Mouse (Mus musculus) embryonic facial prominence, embryonic 14.5 days (tissue): ENCODE results near the gene Prdx5. TPM values are rescaled to one million over a fixed set of nuclear protein-coding genes. Genes with fewer than 3 reads are reported as not detected.

Experiments
- ATAC-seq: fragments of 200-750 bp; cut with Nextera tagmentation; 2 replicates; pipeline ENCODE4 v1.8.0; 2017; ENCODE audit warnings: low read depth, moderate number of reproducible peaks, moderate TSS enrichment
- DNase-seq: peaks from one replicate; pipeline ENCODE4 v3.0.0-alpha.2; 2015; ENCODE audit warnings: low spot score
- H3K27ac ChIP-seq: fragments of 300-500 bp; sonication (generic); replicated peaks from 2 replicates; pipeline ENCODE4 v1.5.1; 2014; ENCODE audit warnings: low read depth, mild to moderate bottlenecking, low read length, moderate library complexity
- H3K27me3 ChIP-seq: fragments of 300-500 bp; sonication (generic); replicated peaks from 2 replicates; pipeline ENCODE4 v1.6.1; 2014; ENCODE audit warnings: low read length; ENCODE audit not compliant: control insufficient read depth, insufficient read depth
- H3K36me3 ChIP-seq: fragments of 300-500 bp; sonication (generic); 2 replicates; pipeline ENCODE4 v1.6.1; 2014; ENCODE audit warnings: low read length, mixed read lengths; ENCODE audit not compliant: control insufficient read depth, insufficient read depth
- H3K4me1 ChIP-seq: fragments of 300-500 bp; sonication (generic); 2 replicates; pipeline ENCODE4 v1.6.1; 2014; ENCODE audit warnings: antibody characterized with exemption, low read length; ENCODE audit not compliant: control insufficient read depth, insufficient read depth
- H3K4me2 ChIP-seq: fragments of 300-500 bp; sonication (generic); 2 replicates; pipeline ENCODE4 v1.6.1; 2014; ENCODE audit warnings: low read depth, mild to moderate bottlenecking, low read length, moderate library complexity, mixed read lengths
- H3K4me3 ChIP-seq: fragments of 300-500 bp; sonication (generic); 2 replicates; pipeline ENCODE4 v1.5.1; 2014; ENCODE audit warnings: low read depth, mild to moderate bottlenecking, low read length
- H3K9ac ChIP-seq: fragments of 300-500 bp; sonication (generic); 2 replicates; pipeline ENCODE4 v1.6.1; 2014; ENCODE audit warnings: low read depth, mild to moderate bottlenecking, low read length, moderate library complexity, mixed read lengths
- H3K9me3 ChIP-seq: fragments of 300-500 bp; sonication (generic); 2 replicates; pipeline ENCODE4 v1.6.1; 2016; ENCODE audit warnings: low read length; ENCODE audit not compliant: control insufficient read depth
- WGBS: fragments of 180-500 bp; shearing (Covaris S2); extraction: QIAGEN DNeasy Blood & Tissue Kit; methylation state at CpG from one replicate; pipeline ENCODE4 v1.1.7; 2014; 5-methylcytosine and 5-hydroxymethylcytosine counted together
- microRNA-seq: library from miRNA; unstranded; fragments of <30 nt; microRNA quantifications from one replicate; pipeline ENCODE4, GENCODE M21; 2016; ENCODE audit warnings: borderline number of aligned reads
- polyA plus RNA-seq: library from polyadenylated mRNA; unstranded; fragments of >200 nt; fragmentation: Nextera tagmentation; extraction: Ambion mirVana; gene quantifications from 2 replicates; pipeline ENCODE4 v1.2.1, GENCODE M21; 2014

The Prdx5 gene
- polyA plus RNA-seq, 1 experiment from 2014 or later = 243 TPM

DNA sequence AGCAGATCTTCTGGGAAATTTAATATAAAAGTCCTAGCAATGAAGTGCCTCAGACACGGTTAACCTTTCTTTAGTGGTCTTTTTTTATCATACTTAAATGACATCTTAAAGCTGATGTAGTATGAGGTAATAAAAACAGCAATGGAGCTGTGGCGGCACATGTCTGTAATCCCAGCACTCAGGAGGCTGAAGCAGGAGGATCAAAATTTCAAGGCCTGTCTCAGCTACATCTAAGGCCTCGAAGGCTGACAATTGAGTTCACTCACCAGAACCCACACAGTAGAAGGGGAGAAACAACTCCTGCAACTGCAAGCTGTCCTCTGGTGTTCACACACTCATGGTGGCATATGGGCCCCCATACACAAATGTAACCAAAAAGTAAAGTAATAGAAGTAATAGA, 49.9 kb downstream of the Prdx5 start:
- ATAC-seq = no peak
- no peak overlapping the region for H3K4me2 ChIP-seq

DNA sequence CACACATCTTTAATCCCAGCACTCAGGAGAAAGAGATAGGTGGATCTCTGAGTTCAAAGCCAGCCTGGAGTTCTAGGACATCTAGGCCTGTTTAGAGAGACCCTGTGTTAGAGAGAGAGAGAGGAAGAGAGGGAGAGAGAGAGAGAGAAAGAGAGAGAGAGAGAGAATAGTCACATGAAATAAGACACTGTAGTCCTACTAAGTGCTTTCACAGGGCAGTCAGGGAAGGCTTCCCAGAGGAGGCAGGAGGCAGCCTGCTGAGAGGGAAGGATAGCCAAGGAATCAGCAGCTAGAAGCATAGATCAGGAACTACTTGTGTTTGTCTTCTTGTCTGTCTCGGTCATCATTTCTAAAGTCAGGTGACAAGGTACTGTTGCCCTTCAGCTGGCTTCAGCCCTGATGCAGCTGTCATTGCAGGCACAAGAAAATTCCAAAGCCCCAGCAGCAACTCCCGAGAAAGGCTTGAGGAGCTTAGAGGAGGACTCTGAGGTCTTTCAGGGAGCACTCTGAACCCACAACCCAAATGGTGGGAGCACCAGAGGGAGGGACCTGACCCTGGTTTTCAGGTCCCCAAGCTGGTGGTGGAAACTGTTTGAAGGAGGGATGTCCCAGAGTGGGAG, 50.8 kb downstream of the Prdx5 start:
- Histone ChIP-seq H3K9ac (no peak overlapping the region), H3K4me1 (peaks cover 6% of the 10 kb centered on the region; the same call in 1 of the 2 replicates), H3K4me2 (no peak overlapping the region), H3K36me3 (no peaks in the 10 kb centered on the region), H3K27ac (no peak overlapping the region), H3K27me3 (0 out of 2 replicates have a peak, but pooled peaks cover 4% of the 10 kb centered on the region), H3K4me3 (no peak overlapping the region), H3K9me3 (no peaks in the 10 kb centered on the region)
- DNase-seq = no peak
- WGBS = 63% methylated on average over 2 of the region's 2 CpGs
- no peak for ATAC-seq

More for the DNA sequence above, 49.9 kb downstream of the Prdx5 start:
- no peaks in the 10 kb centered on the region for H3K36me3 ChIP-seq
- H3K4me3 ChIP-seq = no peak overlapping the region
- DNase-seq = no peak
- H3K27me3 ChIP-seq = 0 out of 2 replicates have a peak, but pooled peaks cover 4% of the 10 kb centered on the region
- no peak overlapping the region for H3K9ac ChIP-seq
- H3K9me3 ChIP-seq = no peaks in the 10 kb centered on the region
- peaks cover 5% of the 10 kb centered on the region; the same call in 1 of the 2 replicates for H3K4me1 ChIP-seq
- WGBS = 80% methylated on average over 3 of the region's 3 CpGs
- H3K27ac ChIP-seq = no peak overlapping the region

DNA sequence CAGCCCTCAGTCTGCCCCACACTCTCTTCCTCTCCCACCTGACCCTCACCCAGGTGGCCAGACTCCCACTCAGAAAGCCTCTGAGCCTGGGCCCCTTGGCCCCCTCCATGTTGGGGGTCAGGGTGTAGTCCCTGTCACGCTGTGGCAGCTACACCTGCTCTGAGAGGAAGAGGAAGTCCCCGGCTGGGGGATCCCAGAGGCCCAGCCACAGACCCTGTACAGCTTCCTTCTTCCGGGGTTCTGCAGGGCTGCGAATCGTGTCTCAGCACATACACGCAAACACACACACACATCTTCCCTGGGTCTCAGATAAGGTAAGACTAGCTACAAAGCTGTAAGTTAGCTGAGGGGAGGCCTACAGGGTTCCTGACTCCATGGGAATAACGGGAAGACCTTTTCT, 51.9 kb downstream of the Prdx5 start, which contains the start of gene Ccdc88b:
Gene Ccdc88b, minus strand, starts transcription at position 181 of the 400 bp plus-strand sequence.
- Histone ChIP-seq H3K4me1 (peaks cover 6% of the 10 kb centered on the region; the same call in 1 of the 2 replicates), H3K27me3 (0 out of 2 replicates have a peak, but pooled peaks cover 4% of the 10 kb centered on the region), H3K9ac (no peak within 1 kb of the TSS), H3K4me2 (no peak within 1 kb of the TSS), H3K36me3 (no peaks in the 10 kb centered on the region), H3K4me3 (no peak within 1 kb of the TSS), H3K27ac (no peak within 1 kb of the TSS), H3K9me3 (no peaks in the 10 kb centered on the region)
- DNase-seq (no peak), ATAC-seq (no peak)
- 77% methylated on average over 7 of the region's 7 CpGs for WGBS

DNA sequence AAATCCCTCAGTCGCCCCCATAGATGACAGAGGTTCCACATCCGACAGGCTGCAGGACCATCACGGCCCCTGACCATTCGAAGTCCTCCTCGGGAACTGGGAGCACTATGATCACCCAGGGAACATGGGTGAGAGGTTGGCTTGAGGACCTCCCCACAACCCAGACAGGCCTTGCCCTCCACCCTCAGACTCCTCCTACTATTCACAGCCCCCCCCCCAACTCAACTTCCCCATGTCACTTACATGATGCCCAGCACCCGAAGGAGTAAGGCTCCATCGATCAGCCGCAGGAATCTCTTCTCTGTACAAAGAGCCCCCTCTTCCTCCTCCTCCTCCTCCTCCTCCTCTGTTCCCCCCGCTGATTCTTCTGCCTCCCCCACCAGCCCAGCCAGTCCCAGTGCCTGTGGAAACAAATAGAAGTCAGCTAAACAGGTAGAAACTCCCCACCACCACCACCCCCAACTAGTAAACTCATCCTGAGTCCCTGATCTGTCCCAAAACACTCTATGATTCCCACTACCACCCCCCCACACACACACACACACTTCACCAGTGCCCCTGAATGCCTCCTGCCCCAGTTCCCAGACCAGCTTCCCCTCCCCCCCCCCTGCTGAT, 52.4 kb downstream of the Prdx5 start:
- Histone ChIP-seq H3K36me3 (no peaks in the 10 kb centered on the region), H3K4me1 (peaks cover 6% of the 10 kb centered on the region; the same call in 1 of the 2 replicates), H3K4me3 (no peak overlapping the region), H3K27ac (no peak overlapping the region), H3K9me3 (no peaks in the 10 kb centered on the region), H3K27me3 (0 out of 2 replicates have a peak, but pooled peaks cover 4% of the 10 kb centered on the region), H3K4me2 (no peak overlapping the region), H3K9ac (no peak overlapping the region)
- WGBS = 84% methylated on average over 9 of the region's 9 CpGs
- DNase-seq (no peak), ATAC-seq (no peak)

DNA sequence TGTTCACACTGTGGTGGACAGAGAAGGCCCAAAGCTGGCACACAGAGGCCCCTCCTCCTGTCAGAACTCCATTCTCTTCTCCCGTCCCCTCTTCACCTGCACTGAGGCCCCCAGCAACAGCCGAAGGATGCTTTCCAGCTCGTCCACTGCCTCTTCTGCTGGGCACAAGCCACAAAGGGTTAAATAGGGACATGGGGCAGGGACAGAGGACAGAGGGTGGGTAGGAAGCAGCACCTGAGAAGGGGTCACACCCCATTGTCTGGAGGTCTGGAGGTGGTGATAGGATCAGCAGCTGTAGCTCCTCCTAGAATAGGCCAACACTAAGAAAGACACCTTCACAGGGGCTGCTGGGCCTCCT, 52.9 kb downstream of the Prdx5 start:
- 58% methylated on average over 3 of the region's 3 CpGs for WGBS

More for the DNA sequence above, 52.9 kb downstream of the Prdx5 start:
- Histone ChIP-seq H3K4me1 (peaks cover 6% of the 10 kb centered on the region; the same call in 1 of the 2 replicates), H3K4me2 (no peak overlapping the region), H3K27ac (no peak overlapping the region), H3K36me3 (no peaks in the 10 kb centered on the region), H3K27me3 (0 out of 2 replicates have a peak, but pooled peaks cover 4% of the 10 kb centered on the region), H3K9ac (no peak overlapping the region), H3K4me3 (no peak overlapping the region), H3K9me3 (no peaks in the 10 kb centered on the region)
- ATAC-seq (no peak), DNase-seq (no peak)

Small RNA genes lying within 50 kb of the gene (microRNA-seq; reads per million reads assigned to microRNA genes)
- 1.00 reads per million for gene Mir6990

Other genes with a start within 250 kb of the Prdx5 start
- 27.1 and 27.9 TPM in 2 replicates for gene Rps6ka4, start 69.5 kb downstream of the Prdx5 start, polyA plus RNA-seq
- 1.2 and 1.3 TPM in 2 replicates for gene Ccdc88b, start 51.9 kb downstream of the Prdx5 start, polyA plus RNA-seq
- gene Trmt112, start 408 bp downstream of the Prdx5 start, polyA plus RNA-seq = 137 and 143 TPM in 2 replicates
- 4.7 and 4.8 TPM in 2 replicates for gene Esrra, start 11.7 kb upstream of the Prdx5 start, polyA plus RNA-seq
- 3.4 and 4.8 TPM in 2 replicates for gene Catsperz, start 15.3 kb upstream of the Prdx5 start, polyA plus RNA-seq
- gene Kcnk4, start 24.4 kb upstream of the Prdx5 start, polyA plus RNA-seq = 1.0 and 1.6 TPM in 2 replicates
- 70.7 and 83.3 TPM in 2 replicates for gene Bad, start 31.8 kb upstream of the Prdx5 start, polyA plus RNA-seq
- gene Gpr137, start 32.4 kb upstream of the Prdx5 start, polyA plus RNA-seq = 29.7 and 35.0 TPM in 2 replicates
- gene Ppp1r14b, start 64.9 kb upstream of the Prdx5 start, polyA plus RNA-seq = 277 and 302 TPM in 2 replicates
- gene Plcb3, start 66.4 kb upstream of the Prdx5 start, polyA plus RNA-seq = 31.4 and 36.8 TPM in 2 replicates
- 72.4 and 81.0 TPM in 2 replicates for gene Fkbp2, start 70.4 kb upstream of the Prdx5 start, polyA plus RNA-seq
- gene Vegfb, start 77.5 kb upstream of the Prdx5 start, polyA plus RNA-seq = 41.0 and 43.9 TPM in 2 replicates
- 21.7 and 22.1 TPM in 2 replicates for gene Dnajc4, start 82.5 kb upstream of the Prdx5 start, polyA plus RNA-seq
- 21.9 and 22.9 TPM in 2 replicates for gene Nudt22, start 86.0 kb upstream of the Prdx5 start, polyA plus RNA-seq
- gene Trpt1, start 86.0 kb upstream of the Prdx5 start, polyA plus RNA-seq = 10.1 and 13.4 TPM in 2 replicates
- gene Fermt3, start 109.4 kb upstream of the Prdx5 start, polyA plus RNA-seq = 10.4 and 10.8 TPM in 2 replicates
- gene Stip1, start 129.9 kb upstream of the Prdx5 start, polyA plus RNA-seq = 216 and 228 TPM in 2 replicates
- gene Macrod1, start 146.7 kb upstream of the Prdx5 start, polyA plus RNA-seq = 27.1 and 30.3 TPM in 2 replicates
- 10.4 and 10.5 TPM in 2 replicates for gene Flrt1, start 195.6 kb upstream of the Prdx5 start, polyA plus RNA-seq